ENCODE assay signal across 8 mouse cellular contexts in genomic region chr10:5634336-5634735, GRCm38 (mm10). TPM values are rescaled to one million over a fixed set of nuclear protein-coding genes. Genes with fewer than 3 reads are reported as not detected.
DNase-seq lines count a peak whose midpoint lies in the region; ATAC-seq lines count a peak whose summit lies in the region.

No protein-coding gene starts in this region.

- intact Hi-C loops in gastrocnemius, postnatal 36 days (cut with DNase I) = loop anchor here (5.0 kb wide), 1 partner anchor 37 kb away; no protein-coding TSS in a partner anchor
- intact Hi-C loops in heart, postnatal 36 days (cut with DNase I) = loop anchor here (2.0 to 5.0 kb wide), 4 partner anchors 32 to 154 kb away; partner anchors contain the start of gene Syne1
- intact Hi-C loops in left cerebral cortex, postnatal 4 days (cut with DNase I) = no loop called here

- DNase-seq in gastrocnemius, postnatal 10 days = peak; percentile 6
- no peak for DNase-seq in gastrocnemius, postnatal 36 days
- peak; percentile 2 for DNase-seq in CD4-positive helper T cell, adult 2 months (ENCODE audit: low read depth, low spot score)
- DNase-seq in heart, postnatal 36 days = peak; percentile 5 to 18
- peak; percentile 36 for DNase-seq in left cerebral cortex, postnatal 4 days
- peak; percentile 59 to 69 for DNase-seq in right cerebral cortex, postnatal 10 days (ENCODE audit: low spot score in 2 of 2)
- no peak for DNase-seq in spleen, adult 18-20 months

- peak; percentile 84; the same call in 1 of the 2 replicates for ATAC-seq in cerebellum, adult (ENCODE audit: insufficient number of reproducible peaks, low FRiP score, low TSS enrichment)

RNA-seq across cellular contexts. Expression of gene Vip, which starts 4.7 kb away (rescaled TPM):
- total RNA-seq in gastrocnemius, postnatal 10 days (2021) = under 1 TPM in 1 of 2 experiments, not detected in 1; 0.14 TPM
- total RNA-seq in gastrocnemius, postnatal 36 days (2021) = not detected
- not detected for total RNA-seq in heart, postnatal 36 days (2021)
- total RNA-seq in left cerebral cortex, postnatal 4 days (2021) = 1 to 10 TPM; 3.8 to 4.7 TPM

RNA-seq across cellular contexts. Expression of gene Myct1, which starts 40.8 kb away (rescaled TPM):
- total RNA-seq in gastrocnemius, postnatal 10 days (2021) = 10 to 100 TPM in 1 of 2 experiments, 1 to 10 TPM in 1; 8.6 to 10.2 TPM
- total RNA-seq in gastrocnemius, postnatal 36 days (2021) = 1 to 10 TPM; 3.5 to 4.4 TPM
- 10 to 100 TPM; 12.3 to 18.9 TPM for total RNA-seq in heart, postnatal 36 days (2021)
- 1 to 10 TPM in 1 of 2 experiments, under 1 TPM in 1; 0.82 to 1.1 TPM for total RNA-seq in left cerebral cortex, postnatal 4 days (2021)

Comparison
In these comparisons a context has a peak if more than half of its experiments do, and no peak if none do; other contexts are left out.
1. DNase-seq: peak in gastrocnemius, postnatal 10 days (single experiment), CD4-positive helper T cell, adult 2 months (single experiment), heart, postnatal 36 days (2 of 2), left cerebral cortex, postnatal 4 days (single experiment) and right cerebral cortex, postnatal 10 days (2 of 2); none in gastrocnemius, postnatal 36 days (0 of 2) and spleen, adult 18-20 months (0 of 2).
2. RNA of gene Vip, which starts 4.7 kb away (total RNA-seq): 3.8 to 4.7 TPM in left cerebral cortex, postnatal 4 days; 0.14 TPM in gastrocnemius, postnatal 10 days, not detected in gastrocnemius, postnatal 36 days and not detected in heart, postnatal 36 days; every median in the first group is over 4 times any median in the second.